Mouse (Mus musculus) limb, embryonic 15.5 days (tissue): ENCODE data around the gene Fgfr2. TPM values are rescaled to one million over a fixed set of nuclear protein-coding genes. Genes with fewer than 3 reads are reported as not detected.

Experiments
- ATAC-seq: fragments of 200-750 bp; cut with Nextera tagmentation; 2 replicates; pipeline ENCODE4 v1.8.0; 2017; ENCODE audit warnings: low read depth, moderate TSS enrichment; ENCODE audit not compliant: insufficient number of reproducible peaks, low FRiP score, low TSS enrichment
- H3K27ac ChIP-seq: fragments of 300-500 bp; sonication (generic); 2 replicates; pipeline ENCODE4 v1.5.1; 2015; ENCODE audit warnings: moderate library complexity, mild to moderate bottlenecking, inconsistent platforms
- H3K27me3 ChIP-seq: fragments of 300-500 bp; sonication (generic); 2 replicates; pipeline ENCODE4 v1.6.1; 2015; ENCODE audit warnings: inconsistent platforms
- H3K36me3 ChIP-seq: fragments of 300-500 bp; sonication (generic); 2 replicates; pipeline ENCODE4 v1.6.1; 2015; ENCODE audit warnings: inconsistent platforms
- H3K4me1 ChIP-seq: fragments of 300-500 bp; sonication (generic); 2 replicates; pipeline ENCODE4 v1.6.1; 2015; ENCODE audit warnings: inconsistent platforms
- H3K4me2 ChIP-seq: fragments of 300-500 bp; sonication (generic); 2 replicates; pipeline ENCODE4 v1.6.1; 2015; ENCODE audit warnings: mild to moderate bottlenecking, inconsistent platforms
- H3K4me3 ChIP-seq: fragments of 300-500 bp; sonication (generic); 2 replicates; pipeline ENCODE4 v1.5.1; 2015; ENCODE audit warnings: mild to moderate bottlenecking, inconsistent platforms
- H3K9ac ChIP-seq: fragments of 300-500 bp; sonication (generic); 2 replicates; pipeline ENCODE4 v1.6.1; 2015; ENCODE audit warnings: inconsistent platforms
- H3K9me3 ChIP-seq: fragments of 300-500 bp; sonication (generic); 2 replicates; pipeline ENCODE4 v1.6.1; 2016; ENCODE audit warnings: inconsistent platforms
- WGBS: fragments of 180-500 bp; shearing (Covaris S2); methylation state at CpG from one replicate; pipeline ENCODE4 v1.1.7; 2015; 5-methylcytosine and 5-hydroxymethylcytosine counted together
- polyA plus RNA-seq: library from polyadenylated mRNA; unstranded; fragments of >200 nt; fragmentation: Nextera tagmentation; extraction: Ambion mirVana; gene quantifications from 2 replicates; pipeline ENCODE4 v1.2.1, GENCODE M21; 2015

Gene Fgfr2
- polyA plus RNA-seq, 1 experiment from 2014 or later: 101 TPM

DNA sequence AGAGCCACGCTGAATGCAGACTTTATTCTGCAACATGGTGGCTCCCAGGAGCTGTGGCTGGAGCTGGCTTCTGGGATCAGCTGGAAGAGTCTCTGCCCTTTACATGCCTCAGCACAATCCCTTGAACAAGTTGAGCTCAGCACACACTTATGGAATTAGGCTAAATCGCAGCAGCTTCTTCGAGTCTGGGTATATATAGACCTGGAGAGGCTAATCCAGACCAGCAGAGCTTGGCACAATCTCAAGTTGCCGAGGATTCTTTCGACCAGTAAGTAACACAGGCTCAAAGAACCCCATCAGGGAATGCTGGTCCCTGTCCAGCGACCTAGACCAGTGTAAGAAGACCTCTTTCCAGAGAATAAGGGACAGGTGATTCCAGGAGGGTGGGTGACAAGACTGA, 341.3 kb downstream of the Fgfr2 start:
- H3K9ac ChIP-seq: no peak overlapping the region
- peak overlapping the region; percentile 80 for H3K27ac ChIP-seq
- WGBS: 28% methylated on average over 6 of the region's 6 CpGs
- no peak for ATAC-seq
- H3K27me3 ChIP-seq: no peaks in the 10 kb centered on the region
- peaks cover 62% of the 10 kb centered on the region for H3K4me1 ChIP-seq
- H3K9me3 ChIP-seq: no peaks in the 10 kb centered on the region
- 0 out of 2 replicates have a peak overlapping the region, but pooled peaks have one; percentile 14 for H3K4me2 ChIP-seq
- H3K36me3 ChIP-seq: peaks cover 10% of the 10 kb centered on the region
- H3K4me3 ChIP-seq: no peak overlapping the region

- H3K27ac ChIP-seq: peak overlapping the region; percentile 80
- H3K4me1 ChIP-seq: peaks cover 62% of the 10 kb centered on the region
- peak overlapping the region; percentile 14; the same call in 1 of the 2 replicates for H3K4me2 ChIP-seq
- peaks cover 12% of the 10 kb centered on the region; the same call in 1 of the 2 replicates for H3K36me3 ChIP-seq
- H3K9ac ChIP-seq: no peak overlapping the region
- 30% methylated on average over 7 of the region's 7 CpGs for WGBS
- peak; percentile 31 for ATAC-seq
- no peaks in the 10 kb centered on the region for H3K27me3 ChIP-seq
- H3K9me3 ChIP-seq: no peaks in the 10 kb centered on the region
- H3K4me3 ChIP-seq: no peak overlapping the region
Measured at GRCm38 (mm10) chr7:132781130-132781814, 341.9 kb downstream of the Fgfr2 start.

GRCm38 (mm10) chr7:132780611-132781010, 342.5 kb downstream of the Fgfr2 start:
- Histone ChIP-seq H3K4me3 (no peak overlapping the region), H3K9me3 (no peaks in the 10 kb centered on the region), H3K9ac (no peak overlapping the region), H3K4me1 (peaks cover 59% of the 10 kb centered on the region), H3K27me3 (no peaks in the 10 kb centered on the region), H3K4me2 (no peak overlapping the region), H3K27ac (peak overlapping the region; percentile 80), H3K36me3 (peaks cover 15% of the 10 kb centered on the region; the same call in 1 of the 2 replicates)
- peak; percentile 72 for ATAC-seq
- 29% methylated on average over 4 of the region's 4 CpGs for WGBS

DNA sequence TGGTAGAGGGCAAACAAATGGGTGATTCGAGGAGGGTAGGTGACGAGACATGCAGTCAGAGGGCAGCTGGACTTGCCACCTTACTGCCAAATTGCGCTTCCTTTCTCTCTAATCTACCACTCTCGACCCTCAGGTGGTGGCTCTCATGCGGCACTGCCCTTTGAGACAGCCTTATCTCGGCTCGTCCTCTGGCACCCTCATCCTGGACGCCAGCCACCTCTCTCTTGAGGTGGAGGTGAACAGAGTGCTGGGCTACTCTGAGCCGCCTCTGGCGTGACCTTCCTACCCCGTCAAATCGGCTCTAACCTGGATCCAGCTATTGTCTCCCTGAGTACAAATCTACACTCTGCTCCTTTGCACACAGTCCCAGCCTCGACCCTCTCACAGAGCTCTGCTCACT, 344.5 kb downstream of the Fgfr2 start:
- H3K36me3 ChIP-seq: peaks cover 15% of the 10 kb centered on the region; the same call in 1 of the 2 replicates
- H3K27ac ChIP-seq: no peak overlapping the region
- no peaks in the 10 kb centered on the region for H3K9me3 ChIP-seq
- 88% methylated on average over 13 of the region's 13 CpGs for WGBS
- ATAC-seq: no peak
- H3K9ac ChIP-seq: no peak overlapping the region
- H3K4me2 ChIP-seq: no peak overlapping the region
- peaks cover 60% of the 10 kb centered on the region for H3K4me1 ChIP-seq
- H3K27me3 ChIP-seq: no peaks in the 10 kb centered on the region
- no peak overlapping the region for H3K4me3 ChIP-seq

DNA sequence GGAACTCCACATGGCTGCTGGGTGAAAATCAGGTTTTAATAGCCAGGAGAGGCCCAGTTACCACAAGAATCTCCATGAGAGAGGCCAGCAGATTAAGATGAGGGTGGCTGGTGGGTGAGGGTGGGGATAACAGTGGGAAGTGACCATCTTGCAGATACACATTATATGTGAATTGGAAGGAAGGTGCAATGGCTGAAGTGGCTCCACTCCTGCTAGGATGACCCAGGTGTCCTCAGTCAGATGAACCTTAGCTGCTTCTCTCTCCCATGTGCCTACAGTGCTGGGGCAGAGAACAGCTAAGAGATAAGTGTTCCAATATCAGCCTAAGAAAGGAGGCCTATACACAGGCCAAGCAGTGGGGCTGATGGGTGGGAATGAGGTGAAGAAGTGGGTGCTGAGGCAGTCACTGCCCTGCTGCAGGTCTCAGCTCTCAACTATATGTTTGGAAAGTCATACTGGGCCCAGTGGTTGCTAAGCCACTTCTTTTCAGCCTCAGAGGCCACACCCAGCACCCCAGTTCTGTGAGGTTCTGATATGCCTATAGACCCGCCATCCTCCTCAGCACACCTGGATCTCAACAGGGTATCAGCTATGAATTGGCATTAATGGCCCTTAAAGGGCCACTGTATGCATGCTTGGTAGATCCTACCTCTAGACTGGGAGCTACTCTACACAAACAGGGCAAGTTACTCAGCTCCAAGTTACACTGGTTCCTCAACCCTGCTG, 345.3 kb downstream of the Fgfr2 start:
- Histone ChIP-seq H3K27me3 (no peaks in the 10 kb centered on the region), H3K4me3 (no peak overlapping the region), H3K27ac (no peak overlapping the region), H3K9ac (no peak overlapping the region), H3K9me3 (no peaks in the 10 kb centered on the region), H3K4me2 (no peak overlapping the region), H3K4me1 (peaks cover 55% of the 10 kb centered on the region), H3K36me3 (peaks cover 19% of the 10 kb centered on the region; the same call in 1 of the 2 replicates)
- WGBS: 71% methylated on average over 1 of the region's 1 CpGs
- no peak for ATAC-seq

GRCm38 (mm10) chr7:132777117-132777516, 346.0 kb downstream of the Fgfr2 start:
- H3K4me1 ChIP-seq: peaks cover 49% of the 10 kb centered on the region
- H3K9me3 ChIP-seq: no peaks in the 10 kb centered on the region
- H3K27me3 ChIP-seq: no peaks in the 10 kb centered on the region
- H3K27ac ChIP-seq: no peak overlapping the region
- no peak overlapping the region for H3K4me3 ChIP-seq
- no peak overlapping the region for H3K9ac ChIP-seq
- WGBS: 86% methylated on average over 7 of the region's 7 CpGs
- peaks cover 26% of the 10 kb centered on the region; the same call in 1 of the 2 replicates for H3K36me3 ChIP-seq
- no peak overlapping the region for H3K4me2 ChIP-seq
- no peak for ATAC-seq

- no peak for ATAC-seq
- H3K4me2 ChIP-seq: no peak overlapping the region
- H3K9ac ChIP-seq: no peak overlapping the region
- peaks cover 43% of the 10 kb centered on the region for H3K4me1 ChIP-seq
- no peak overlapping the region for H3K4me3 ChIP-seq
- WGBS: 82% methylated on average over 7 of the region's 7 CpGs
- H3K9me3 ChIP-seq: no peaks in the 10 kb centered on the region
- H3K36me3 ChIP-seq: peaks cover 32% of the 10 kb centered on the region; the same call in 1 of the 2 replicates
- H3K27me3 ChIP-seq: no peaks in the 10 kb centered on the region
- H3K27ac ChIP-seq: peak overlapping the region; percentile 8; the same call in 1 of the 2 replicates
Measured at GRCm38 (mm10) chr7:132776338-132777111, 346.6 kb downstream of the Fgfr2 start.

- no peak overlapping the region for H3K4me2 ChIP-seq
- no peak overlapping the region for H3K9ac ChIP-seq
- ATAC-seq: no peak
- no peak overlapping the region for H3K27ac ChIP-seq
- no peak overlapping the region for H3K4me3 ChIP-seq
- 91% methylated on average over 10 of the region's 10 CpGs for WGBS
- H3K27me3 ChIP-seq: no peaks in the 10 kb centered on the region
- H3K36me3 ChIP-seq: peaks cover 36% of the 10 kb centered on the region; the same call in 1 of the 2 replicates
- H3K4me1 ChIP-seq: peaks cover 37% of the 10 kb centered on the region
- no peaks in the 10 kb centered on the region for H3K9me3 ChIP-seq
Measured at GRCm38 (mm10) chr7:132775922-132776321, 347.2 kb downstream of the Fgfr2 start.

- H3K36me3 ChIP-seq: peaks cover 41% of the 10 kb centered on the region; the same call in 1 of the 2 replicates
- H3K4me2 ChIP-seq: no peak overlapping the region
- peaks cover 31% of the 10 kb centered on the region for H3K4me1 ChIP-seq
- H3K27ac ChIP-seq: no peak overlapping the region
- no peak overlapping the region for H3K9ac ChIP-seq
- no peak for ATAC-seq
- H3K27me3 ChIP-seq: no peaks in the 10 kb centered on the region
- 83% methylated on average over 5 of the region's 5 CpGs for WGBS
- no peak overlapping the region for H3K4me3 ChIP-seq
- no peaks in the 10 kb centered on the region for H3K9me3 ChIP-seq
Measured at GRCm38 (mm10) chr7:132775333-132775732, 347.8 kb downstream of the Fgfr2 start.

GRCm38 (mm10) chr7:132773011-132773705, 350.0 kb downstream of the Fgfr2 start:
- no peak overlapping the region for H3K27ac ChIP-seq

GRCm38 (mm10) chr7:132772440-132772839, 350.7 kb downstream of the Fgfr2 start:
- ATAC-seq: no peak
- Histone ChIP-seq H3K9me3 (no peaks in the 10 kb centered on the region), H3K27ac (no peak overlapping the region), H3K4me2 (no peak overlapping the region), H3K4me1 (peaks cover 37% of the 10 kb centered on the region), H3K9ac (no peak overlapping the region), H3K4me3 (no peak overlapping the region), H3K27me3 (no peaks in the 10 kb centered on the region), H3K36me3 (peaks cover 40% of the 10 kb centered on the region; the same call in 1 of the 2 replicates)
- 86% methylated on average over 5 of the region's 5 CpGs for WGBS

More at GRCm38 (mm10) chr7:132773011-132773705, 350.0 kb downstream of the Fgfr2 start:
- no peak overlapping the region for H3K9ac ChIP-seq
- no peaks in the 10 kb centered on the region for H3K27me3 ChIP-seq
- H3K4me1 ChIP-seq: peaks cover 31% of the 10 kb centered on the region
- H3K4me2 ChIP-seq: no peak overlapping the region
- peaks cover 46% of the 10 kb centered on the region; the same call in 1 of the 2 replicates for H3K36me3 ChIP-seq
- no peaks in the 10 kb centered on the region for H3K9me3 ChIP-seq
- no peak for ATAC-seq
- H3K4me3 ChIP-seq: no peak overlapping the region
- 82% methylated on average over 7 of the region's 7 CpGs for WGBS
